Mouse (Mus musculus) layer of hippocampus, adult 8-10 months (tissue): ENCODE measurements at regions not wholly inside any gene's neighbourhood (a gene's known extent, or its start where the extent isn't known, plus 50 kb on each side); places are given as distances from the start of the nearest gene placed in this dataset.

Experiments used
- DNase-seq, 2 experiments: peaks; one replicate each; pipeline ENCODE4 v3.0.0; 2022; ENCODE audit warnings: low spot score in 2 of 2

DNA sequence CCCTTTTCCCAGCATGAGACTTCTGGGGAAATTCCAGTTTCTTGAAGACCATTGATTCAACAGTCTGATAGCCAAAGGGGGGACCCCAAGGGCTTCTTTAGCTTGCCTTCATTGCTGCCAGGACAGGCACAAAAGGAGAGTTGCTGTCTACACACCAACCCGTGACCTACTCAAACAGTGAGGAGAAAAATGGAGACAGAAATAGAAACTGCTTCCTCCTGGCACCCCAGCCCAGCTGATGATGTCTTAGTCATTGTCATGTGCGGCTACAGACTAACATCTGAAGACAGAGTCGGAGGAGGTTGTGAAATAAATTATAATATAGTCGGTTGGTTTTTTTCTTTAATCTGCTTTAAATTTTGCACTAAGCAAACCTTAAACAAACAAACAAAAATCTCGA, 243.2 kb upstream of the Jmjd1c start:
- no peak for DNase-seq

DNA sequence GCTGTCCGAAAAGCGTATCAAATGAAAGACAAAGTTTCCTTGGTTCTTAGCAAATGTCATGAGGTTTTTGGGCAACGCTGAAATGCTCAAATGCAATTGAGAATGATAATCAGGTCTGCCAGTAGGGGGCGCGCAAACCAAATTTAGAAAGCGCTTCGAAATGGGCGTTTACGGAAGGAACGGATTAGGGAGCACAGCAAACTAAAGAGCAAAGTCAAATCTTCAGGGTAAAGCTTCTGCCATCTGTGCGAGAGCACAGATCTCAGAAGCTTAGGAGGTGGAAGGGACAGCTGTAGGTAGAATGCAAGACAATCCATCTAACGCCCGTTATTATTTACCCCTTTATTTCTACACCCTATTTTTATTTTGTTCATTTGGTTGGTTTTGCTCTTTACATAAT, 242.7 kb upstream of the Jmjd1c start:
- DNase-seq, result peak; percentile 74 to 87

DNA sequence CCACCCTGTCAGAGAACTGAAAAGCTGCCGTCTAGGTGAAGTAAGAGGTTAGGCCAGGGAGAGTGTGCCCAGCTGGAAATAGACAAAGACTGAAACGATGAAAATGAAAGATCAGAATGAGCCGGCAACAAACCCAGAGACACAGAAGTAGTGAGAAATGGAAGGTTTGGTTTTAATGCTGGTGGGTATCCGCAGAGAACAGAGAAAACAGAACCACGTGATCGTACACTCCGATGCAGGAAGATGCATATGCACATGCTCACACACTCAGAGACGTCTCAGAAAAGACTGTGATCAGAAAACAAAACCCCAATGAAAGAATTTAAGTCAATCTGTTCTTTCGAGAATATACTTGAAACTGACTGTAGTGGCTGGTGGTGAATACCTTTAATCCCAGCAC, 241.0 kb upstream of the Jmjd1c start:
- DNase-seq, result no peak

DNA sequence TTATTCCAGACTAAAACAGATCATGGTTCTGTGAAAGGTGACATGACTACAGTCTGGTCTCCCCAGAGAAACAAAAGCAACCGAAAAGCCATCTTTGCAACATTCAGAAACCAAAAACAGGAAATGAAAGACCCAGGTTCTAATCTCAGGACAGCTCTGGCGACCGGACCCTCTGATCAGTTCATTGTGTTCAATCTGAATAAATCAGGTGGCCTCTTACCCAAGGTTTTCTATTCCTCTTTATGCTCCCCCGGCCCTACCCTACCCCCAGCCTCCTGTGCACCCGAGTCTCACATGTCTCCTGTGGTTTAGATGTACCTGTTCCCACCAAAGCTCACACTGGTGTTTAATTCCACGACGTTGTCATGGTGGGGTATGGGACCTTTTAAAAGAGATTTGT, 238.6 kb upstream of the Jmjd1c start:
- DNase-seq, result no peak

DNA sequence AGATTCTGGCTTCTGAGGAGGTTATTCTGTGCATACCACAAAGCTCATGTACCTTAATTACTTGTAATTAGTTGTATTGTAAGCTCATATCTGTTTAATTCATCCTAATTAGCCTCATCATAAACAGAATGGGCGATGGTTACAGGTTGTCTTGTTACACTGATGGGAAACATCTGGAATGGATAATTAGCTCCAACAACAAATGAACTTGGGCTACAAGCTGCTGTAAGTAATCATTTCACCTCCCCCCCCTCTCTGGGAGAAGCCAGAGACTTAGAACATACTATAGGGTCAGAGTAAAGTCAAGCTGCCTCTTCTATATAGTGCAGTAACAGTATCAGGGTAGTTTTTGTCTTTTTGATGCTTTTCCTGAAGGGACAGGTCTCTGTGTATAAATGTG, 234.5 kb upstream of the Jmjd1c start:
- no peak for DNase-seq

DNA sequence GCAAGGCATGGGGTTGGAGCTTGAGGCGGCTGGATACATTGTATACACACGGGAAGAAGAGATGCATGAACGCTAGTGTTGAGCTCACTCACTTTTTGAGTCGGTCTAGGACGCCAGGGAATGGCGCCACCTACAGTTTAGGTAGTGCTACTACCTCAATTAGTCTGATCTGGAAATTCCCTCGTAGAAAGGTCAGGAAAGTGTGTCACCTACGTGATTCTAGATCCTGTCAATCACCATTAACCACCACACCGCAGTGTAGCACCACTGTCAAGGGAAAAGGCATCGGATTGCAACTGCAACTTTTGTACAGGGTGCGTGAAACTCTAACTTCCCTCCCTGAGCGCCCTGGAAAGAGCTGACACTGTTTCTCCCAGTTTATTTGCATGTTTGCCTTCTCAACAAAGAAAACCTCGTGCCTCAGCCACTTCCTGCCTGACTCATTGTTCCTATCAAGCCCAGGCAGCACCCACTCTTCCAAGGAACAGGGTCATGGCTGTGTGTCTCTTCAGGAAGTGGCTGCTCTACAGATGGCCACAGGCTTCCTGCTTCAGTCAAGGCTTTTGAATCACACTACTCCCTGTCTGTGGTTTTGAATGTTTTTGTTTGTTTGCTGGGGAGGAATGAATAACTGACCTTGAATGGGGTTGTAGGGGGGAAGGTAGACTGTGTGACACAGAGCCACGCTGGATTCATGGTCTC, 231.6 kb upstream of the Jmjd1c start:
- DNase-seq, result no peak

DNA sequence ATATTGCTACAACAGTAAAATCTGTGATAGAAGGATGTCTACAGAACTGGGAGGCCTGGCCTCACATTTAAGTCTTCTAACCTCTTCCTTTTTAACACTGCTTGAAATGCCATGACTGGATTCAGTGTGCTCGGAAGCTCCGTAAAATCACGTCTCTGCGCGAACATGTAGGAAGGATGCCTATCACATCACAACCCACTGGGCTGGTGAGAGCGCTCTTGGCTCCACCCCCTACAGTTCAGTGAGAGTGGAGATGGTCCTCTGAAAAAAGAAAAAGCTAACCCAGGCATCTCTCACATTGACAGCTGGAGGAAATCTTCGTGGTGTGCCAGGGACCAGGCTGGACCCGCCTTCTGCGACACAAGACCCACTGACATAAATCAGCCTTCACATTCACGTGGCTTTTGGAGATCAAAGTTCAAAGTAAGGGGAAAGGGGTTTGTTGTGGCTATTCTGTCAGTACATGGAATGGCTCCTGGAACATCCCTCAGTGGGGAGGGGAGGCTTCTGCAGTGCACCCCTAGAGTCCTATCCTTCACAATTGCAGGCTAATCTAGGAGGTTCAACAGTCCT, 230.8 kb upstream of the Jmjd1c start:
- DNase-seq, result no peak

DNA sequence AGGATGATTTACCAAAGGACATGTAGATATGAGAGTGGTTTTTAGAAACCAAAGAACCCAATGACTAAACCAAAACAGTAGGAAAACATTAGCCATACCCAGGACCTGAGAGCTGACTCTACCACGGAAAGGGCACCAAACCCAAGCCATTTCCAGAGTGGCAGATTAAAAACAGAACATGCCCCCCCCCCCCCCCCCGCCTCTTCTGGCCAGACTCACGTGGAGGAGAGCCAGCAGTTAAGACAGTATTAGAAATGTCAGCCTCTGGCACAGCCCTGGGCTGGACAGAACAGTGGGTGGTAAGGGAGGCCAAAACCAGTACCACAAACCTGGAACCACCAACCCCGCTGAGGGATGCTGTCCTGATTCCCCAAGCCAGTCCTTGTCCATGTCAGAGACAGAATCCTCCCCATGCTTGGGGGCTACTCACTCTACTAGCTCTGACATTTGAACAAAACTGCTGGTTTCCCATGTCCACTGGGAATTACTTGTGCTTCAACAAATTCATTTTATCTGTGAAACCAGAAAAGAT, 224.7 kb upstream of the Jmjd1c start:
- no peak for DNase-seq

DNA sequence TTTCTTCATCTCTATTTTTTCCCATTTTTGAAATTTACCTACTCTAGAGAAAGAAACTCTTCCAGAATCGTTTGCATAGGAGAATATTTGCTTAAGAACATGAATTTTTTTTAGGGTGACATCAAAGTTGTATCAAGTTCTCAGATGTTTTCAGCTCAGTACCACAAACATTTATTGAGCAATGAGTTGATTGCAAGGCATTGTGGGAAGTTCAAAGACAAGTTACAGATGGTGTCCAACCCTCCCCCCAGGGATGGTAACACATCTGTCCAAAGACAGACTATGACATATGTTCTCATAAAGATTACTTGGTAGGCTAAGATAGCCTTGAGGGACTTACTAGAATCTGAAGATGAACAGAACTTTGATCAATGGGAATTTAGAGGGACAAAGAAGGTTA, 224.3 kb upstream of the Jmjd1c start:
- no peak for DNase-seq

DNA sequence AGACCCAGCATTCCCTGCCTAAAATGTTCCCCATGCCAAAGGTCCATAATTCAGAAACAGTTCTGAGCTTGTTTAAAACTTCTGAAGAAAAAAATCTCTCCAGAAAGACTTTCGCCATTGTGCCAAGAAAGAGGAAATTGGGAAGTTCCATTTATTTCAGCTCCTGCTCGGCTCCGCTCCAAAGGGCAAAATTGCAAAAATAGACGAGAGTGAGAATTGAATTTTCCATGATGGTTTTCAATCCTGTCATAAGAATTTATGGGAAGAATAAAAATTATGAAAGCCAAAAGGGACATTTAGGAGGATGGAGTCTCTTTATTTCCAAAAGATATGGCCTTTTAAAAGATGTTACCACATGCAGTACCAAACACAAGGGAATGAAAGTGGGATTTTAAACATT, 222.5 kb upstream of the Jmjd1c start:
- DNase-seq, result no peak

DNA sequence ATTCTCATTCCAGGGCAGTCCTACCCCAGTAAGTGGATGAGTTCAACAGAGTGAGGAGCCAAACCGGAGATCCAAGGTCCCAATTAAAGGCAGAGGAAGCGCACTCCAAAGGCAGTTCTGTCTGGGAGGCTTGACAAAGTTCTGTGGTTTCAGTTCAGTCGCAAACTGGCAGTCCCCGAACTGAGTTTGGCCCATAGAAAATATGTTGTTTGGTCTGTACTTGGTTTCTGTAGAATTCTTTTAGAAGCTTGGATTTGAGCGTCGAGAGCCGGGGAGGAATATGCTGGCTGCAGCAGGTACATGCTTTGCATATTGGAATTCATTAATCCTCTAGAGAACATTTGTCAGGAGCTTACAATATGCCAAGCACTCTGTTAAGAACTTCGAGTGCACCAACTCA, 216.9 kb upstream of the Jmjd1c start:
- peak in 1 of 2 experiments; percentile 25 for DNase-seq

DNA sequence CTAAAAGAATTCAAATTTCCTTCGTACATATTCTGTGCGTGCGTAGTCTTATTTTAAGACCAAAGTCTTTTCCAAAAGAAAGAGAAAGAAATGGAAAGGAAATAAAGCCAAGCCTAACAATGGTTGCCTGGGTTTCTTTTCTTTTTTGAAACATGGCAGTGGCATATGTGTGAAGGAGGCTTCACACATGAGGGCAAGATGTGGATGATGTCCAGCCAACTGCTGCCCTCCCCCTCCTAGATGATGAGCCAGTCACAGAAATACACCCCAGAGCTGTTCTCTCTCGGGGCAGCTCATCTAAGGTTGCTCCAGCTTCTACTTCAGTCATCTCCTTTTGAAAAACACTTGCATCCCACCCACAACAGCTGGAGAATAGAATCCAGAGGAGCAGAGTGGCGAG, 213.1 kb upstream of the Jmjd1c start:
- DNase-seq, result no peak

DNA sequence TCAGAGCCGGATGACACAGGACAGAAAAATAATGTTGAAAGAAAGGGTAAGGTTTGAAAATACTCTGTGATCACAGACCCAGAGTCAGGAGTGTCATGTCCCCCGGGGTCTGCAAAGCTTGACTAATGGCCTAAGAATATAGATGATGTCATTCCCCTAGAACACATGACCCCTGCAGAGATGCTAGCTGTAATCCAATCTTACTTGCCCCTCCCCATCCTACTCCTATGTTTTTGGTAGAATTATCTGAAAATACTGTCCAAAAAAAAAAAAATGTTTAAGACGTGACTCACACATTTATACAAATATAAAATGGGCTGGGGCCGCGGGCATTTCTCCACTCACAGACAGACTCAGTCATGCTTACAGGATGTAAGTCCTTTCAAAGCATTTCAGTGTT, 210.3 kb upstream of the Jmjd1c start:
- DNase-seq, result no peak

DNA sequence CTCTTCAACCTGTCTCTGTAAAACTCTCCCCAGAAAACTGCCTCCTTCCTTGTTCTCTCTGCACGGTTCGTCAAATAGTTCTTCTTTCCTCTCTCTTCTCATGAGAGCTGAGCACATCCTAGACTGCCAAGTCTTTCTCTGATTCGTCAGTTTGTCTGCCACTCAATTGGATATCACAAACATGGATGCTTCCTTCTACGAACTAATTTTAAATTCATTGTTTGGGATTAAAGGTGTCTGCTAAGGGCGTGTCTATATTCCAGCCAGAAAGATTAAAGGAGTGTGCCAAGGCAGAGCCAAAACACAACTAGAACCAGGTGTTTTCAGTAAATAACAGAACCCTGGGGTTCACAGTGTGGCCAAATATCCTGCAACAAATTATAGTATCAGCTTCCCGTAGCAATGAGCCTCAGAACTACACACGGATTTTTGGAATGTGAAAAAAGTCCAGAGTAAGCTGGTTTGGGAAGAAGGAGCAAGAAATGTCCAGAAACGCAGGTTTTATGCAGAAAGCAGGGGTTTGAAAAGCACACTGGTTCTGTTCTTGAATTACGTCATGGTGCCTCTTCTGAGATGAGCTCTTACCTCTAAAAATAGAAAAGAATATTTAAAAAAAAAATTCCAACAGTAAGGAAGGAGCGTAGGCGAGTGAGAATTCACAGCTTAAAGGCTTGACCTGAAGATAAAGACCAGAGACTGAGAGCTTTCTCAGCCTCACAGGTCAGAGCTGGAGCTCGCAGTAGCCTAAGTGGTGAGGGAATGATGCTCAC, 206.0 kb upstream of the Jmjd1c start:
- DNase-seq, result no peak

DNA sequence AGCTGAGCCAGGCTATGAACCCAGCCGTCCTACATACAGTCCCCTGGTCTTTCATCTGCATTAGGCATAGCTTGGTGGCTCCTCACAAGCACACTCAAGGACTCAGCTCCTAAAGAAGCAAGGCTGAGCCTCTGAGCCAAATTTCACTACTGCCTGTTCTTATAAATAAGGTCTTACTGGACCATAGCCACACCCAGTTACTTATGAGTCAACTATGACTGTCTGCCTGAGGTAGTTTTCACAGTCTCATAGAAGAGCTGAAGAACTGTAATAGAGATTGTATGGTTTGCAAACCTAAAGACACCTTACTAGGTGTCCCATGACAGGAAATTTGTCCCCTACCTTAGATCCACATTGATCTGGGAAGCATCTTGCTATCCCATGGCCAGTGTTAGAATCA, 204.1 kb upstream of the Jmjd1c start:
- no peak for DNase-seq

DNA sequence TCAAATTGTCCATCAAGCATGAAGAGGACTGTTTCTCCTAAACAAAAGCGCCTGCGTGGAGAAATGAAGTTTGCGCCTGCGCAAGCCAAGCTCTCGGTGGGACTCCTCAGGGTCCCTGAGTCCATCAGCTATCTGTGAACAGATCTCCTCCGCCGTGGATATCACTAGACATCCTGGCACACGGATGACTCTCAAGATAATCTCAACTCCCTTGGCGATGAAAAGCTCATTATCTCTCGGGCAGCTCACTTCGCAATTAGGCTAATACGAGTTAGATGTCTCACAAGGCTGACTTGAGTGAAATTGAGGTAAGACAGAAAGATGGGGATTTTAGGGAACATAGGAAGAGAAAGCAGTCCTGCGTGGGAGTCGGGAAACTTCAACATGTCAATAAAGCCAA, 202.1 kb upstream of the Jmjd1c start:
- DNase-seq, result no peak

DNA sequence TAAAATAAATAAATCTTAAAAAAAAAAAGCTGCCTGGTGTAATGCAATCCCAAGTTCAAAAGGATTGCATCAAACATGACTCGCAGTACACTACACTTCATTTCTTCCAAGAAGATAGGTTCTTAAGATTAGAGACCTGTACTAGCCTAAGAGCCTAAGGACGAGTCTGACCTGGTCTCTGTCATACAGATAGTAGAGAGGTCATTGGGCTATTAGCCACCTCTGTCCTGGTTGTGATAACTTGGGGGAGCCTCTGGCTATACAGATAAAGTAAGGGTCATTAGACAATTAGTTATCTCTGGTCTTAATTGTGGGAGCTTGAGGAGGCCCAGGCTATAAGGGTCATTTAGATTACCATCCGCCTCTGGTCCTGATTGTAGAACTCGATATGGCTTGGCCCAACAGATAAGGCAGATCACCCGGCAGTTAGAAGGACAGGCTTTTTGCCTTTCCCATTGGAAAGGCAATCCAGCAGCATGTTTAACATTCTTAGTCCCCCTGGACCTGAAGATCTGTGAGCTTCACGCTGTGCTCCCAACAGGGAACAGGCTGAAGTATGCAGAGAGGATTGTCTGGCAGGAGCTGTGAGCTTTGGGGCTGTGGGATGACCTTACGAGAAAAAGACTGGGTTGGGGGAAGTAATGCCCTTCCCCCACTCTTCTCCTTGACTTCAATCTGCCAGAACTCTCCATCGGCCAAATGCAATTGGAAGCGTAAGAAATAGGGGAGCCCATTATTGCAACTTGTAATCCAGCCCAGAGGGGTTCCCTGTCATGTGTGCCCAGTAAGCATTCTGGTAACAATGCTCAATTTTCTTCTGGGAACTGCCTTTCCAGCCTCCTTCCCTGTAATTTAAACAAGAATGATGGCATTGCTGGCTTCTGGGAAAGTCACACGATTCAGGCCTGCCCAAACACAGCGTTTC, 199.0 kb upstream of the Jmjd1c start:
- DNase-seq, result no peak

DNA sequence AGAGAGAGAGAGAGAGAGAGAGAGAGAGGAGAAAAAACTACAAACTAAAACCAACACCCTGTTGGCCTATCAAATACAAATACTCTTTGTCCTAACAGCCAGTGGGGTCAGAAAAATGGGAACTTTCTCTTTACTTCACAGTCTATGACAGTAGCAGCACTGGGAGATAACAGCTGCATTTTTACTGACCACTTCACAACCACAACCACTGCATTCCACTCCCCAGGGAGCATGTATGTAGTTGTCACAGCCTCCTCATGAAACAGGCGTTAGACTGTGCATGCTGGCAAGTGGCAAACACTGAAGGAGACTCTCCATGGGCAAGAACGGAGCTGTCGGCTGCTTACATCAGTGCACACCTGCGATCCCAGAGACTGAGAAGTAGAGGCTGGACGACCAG, 196.2 kb upstream of the Jmjd1c start:
- no peak for DNase-seq

DNA sequence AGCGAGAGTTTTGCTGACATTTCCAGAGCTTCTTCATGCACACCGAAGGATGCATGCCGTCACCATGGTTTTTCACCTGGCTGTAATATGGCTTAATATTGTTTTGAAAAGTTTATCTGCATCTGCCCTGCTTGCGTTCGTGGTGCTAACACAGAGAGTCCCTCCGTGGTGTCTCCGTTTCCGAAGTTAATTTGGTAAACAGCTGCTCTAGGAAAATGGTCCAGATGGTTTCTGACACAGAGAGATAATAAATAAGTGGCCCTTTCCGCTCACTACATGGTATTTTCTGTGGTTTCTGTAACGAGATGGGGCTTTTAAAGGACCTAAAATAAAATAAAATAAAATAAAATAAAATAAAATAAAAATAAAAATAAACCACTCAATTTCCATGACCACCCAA, 195.1 kb upstream of the Jmjd1c start:
- no peak for DNase-seq

DNA sequence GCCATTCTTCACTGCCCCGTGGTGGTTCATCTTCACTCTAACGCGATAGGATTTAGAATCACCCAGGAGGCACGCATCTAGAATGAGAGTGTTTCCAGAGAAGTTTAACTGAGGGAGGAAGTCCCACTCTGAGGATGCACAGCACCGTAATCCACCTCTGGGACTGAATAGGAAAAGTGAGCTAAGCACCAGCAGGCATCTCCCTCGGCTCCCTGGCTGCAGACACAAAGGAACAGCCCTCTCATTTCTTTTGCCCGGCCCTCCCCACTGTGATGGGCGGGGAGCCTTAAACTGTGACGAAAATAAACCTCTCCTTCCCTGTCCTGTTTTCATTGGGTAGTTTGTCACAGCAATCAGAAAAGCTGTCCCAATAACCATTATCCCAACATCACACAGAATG, 194.1 kb upstream of the Jmjd1c start:
- no peak for DNase-seq

DNA sequence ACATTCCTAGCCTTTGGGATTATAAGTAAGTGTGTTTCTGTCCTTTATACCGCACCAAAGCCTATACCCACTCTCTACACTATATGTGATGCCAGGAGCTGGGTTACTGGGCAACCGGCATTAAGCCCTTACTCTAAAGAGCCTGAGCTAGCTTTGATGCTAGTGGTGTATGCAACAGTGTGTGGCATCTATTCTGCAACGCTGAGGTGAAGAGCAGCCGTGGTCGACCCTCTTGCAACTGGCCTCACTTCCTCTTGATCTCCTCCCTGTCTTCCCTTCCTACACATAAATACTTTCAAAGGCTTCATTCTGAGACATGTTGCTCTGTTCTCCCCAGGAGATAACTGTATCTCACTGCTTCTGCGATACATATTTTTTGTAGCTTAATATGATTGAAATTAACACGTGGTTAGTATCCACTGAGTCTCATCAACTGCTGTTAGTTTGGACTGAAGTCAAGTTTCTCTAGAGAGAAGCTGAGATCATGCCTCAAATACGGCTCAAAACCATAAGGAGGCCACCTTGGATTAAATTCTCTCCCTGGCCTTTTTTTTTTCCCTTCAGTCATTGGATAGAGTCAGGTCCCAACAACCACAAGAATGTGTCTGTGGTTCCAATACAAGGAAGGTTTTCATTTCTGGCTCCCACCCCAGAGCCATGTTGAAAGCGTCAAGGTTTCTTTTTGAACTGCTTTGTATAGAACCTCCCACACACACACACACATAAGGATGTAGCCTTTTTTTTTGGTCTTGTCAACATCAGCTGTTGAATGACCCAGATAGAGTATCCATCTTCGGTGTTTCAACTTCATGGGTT, 191.2 kb upstream of the Jmjd1c start:
- no peak for DNase-seq
